Mouse (Mus musculus): ENCODE measurements around the gene Tut7.
"Not testable (repeated sequence)": the region's sequence is repeated elsewhere in the genome, so short reads cannot be mapped to it uniquely, and the experiment has no call there.

Gene Tut7

GRCm38 (mm10) chr13:59822507-59823462, at the start of gene Tut7:
Gene Tut7, minus strand, starts transcription at chr13:59823147.
- DNase-seq (ENCODE audit: low read depth, low spot score): peak; percentile 97

GRCm38 (mm10) chr13:59872446-59872845, 49.5 kb upstream of the Tut7 start:
- no peak for DNase-seq (ENCODE audit: low read depth, low spot score)

- DNase-seq (ENCODE audit: low read depth, low spot score): no peak
Observed at GRCm38 (mm10) chr13:59870004-59870403, 47.1 kb upstream of the Tut7 start.

- no peak for DNase-seq (ENCODE audit: low read depth, low spot score)
Observed at GRCm38 (mm10) chr13:59868011-59868649, 45.2 kb upstream of the Tut7 start.

GRCm38 (mm10) chr13:59867103-59867502, 44.2 kb upstream of the Tut7 start:
- no peak for DNase-seq (ENCODE audit: low read depth, low spot score)

GRCm38 (mm10) chr13:59859515-59859914, 36.6 kb upstream of the Tut7 start:
- DNase-seq (ENCODE audit: low read depth, low spot score): no peak

- DNase-seq (ENCODE audit: low read depth, low spot score): peak; percentile 69
Observed at GRCm38 (mm10) chr13:59856286-59857070, 33.5 kb upstream of the Tut7 start.

- no peak for DNase-seq (ENCODE audit: low read depth, low spot score)
Observed at GRCm38 (mm10) chr13:59853471-59853870, 30.5 kb upstream of the Tut7 start.

- no peak for DNase-seq (ENCODE audit: low read depth, low spot score)
Observed at GRCm38 (mm10) chr13:59850373-59850772, 27.4 kb upstream of the Tut7 start.

GRCm38 (mm10) chr13:59844661-59845060, 21.7 kb upstream of the Tut7 start:
- no peak for DNase-seq (ENCODE audit: low read depth, low spot score)

GRCm38 (mm10) chr13:59843976-59844375, 21.0 kb upstream of the Tut7 start:
- no peak for DNase-seq (ENCODE audit: low read depth, low spot score)

GRCm38 (mm10) chr13:59842226-59843210, 19.6 kb upstream of the Tut7 start:
- DNase-seq (ENCODE audit: low read depth, low spot score): peak; percentile 88

- not testable (repeated sequence) for DNase-seq (ENCODE audit: low read depth, low spot score)
Observed at GRCm38 (mm10) chr13:59841761-59842160, 18.8 kb upstream of the Tut7 start.

GRCm38 (mm10) chr13:59840429-59841169, 17.7 kb upstream of the Tut7 start:
- DNase-seq (ENCODE audit: low read depth, low spot score): peak; percentile 90

GRCm38 (mm10) chr13:59839356-59839755, 16.4 kb upstream of the Tut7 start:
- DNase-seq (ENCODE audit: low read depth, low spot score): no peak

- DNase-seq (ENCODE audit: low read depth, low spot score): no peak
Observed at GRCm38 (mm10) chr13:59838464-59838863, 15.5 kb upstream of the Tut7 start.

- DNase-seq (ENCODE audit: low read depth, low spot score): no peak
Observed at GRCm38 (mm10) chr13:59836811-59837210, 13.9 kb upstream of the Tut7 start.

GRCm38 (mm10) chr13:59836101-59836798, 13.3 kb upstream of the Tut7 start:
- DNase-seq (ENCODE audit: low read depth, low spot score): no peak

GRCm38 (mm10) chr13:59834786-59835452, 12.0 kb upstream of the Tut7 start:
- DNase-seq (ENCODE audit: low read depth, low spot score): no peak

Data from mesoderm, embryonic 11.5 days (tissue).